Mouse (Mus musculus) forebrain, postnatal 0 days (tissue): ENCODE data around the gene Cln5. TPM values are rescaled to one million over a fixed set of nuclear protein-coding genes. Genes with fewer than 3 reads are reported as not detected.

Source experiments
- ATAC-seq: fragments of 200-750 bp; cut with Nextera tagmentation; 2 replicates; pipeline ENCODE4 v1.8.0; 2017; ENCODE audit warnings: mild to moderate bottlenecking, moderate library complexity
- DNase-seq: peaks from one replicate; pipeline ENCODE4 v3.0.0-alpha.2; 2015
- H3K27ac ChIP-seq: fragments of 300-500 bp; sonication (generic); 2 replicates; pipeline ENCODE4 v1.5.1; 2014; ENCODE audit warnings: low read depth, mild to moderate bottlenecking, antibody characterized with exemption, low read length, moderate library complexity, mixed read lengths
- H3K27me3 ChIP-seq: fragments of 300-500 bp; sonication (generic); 2 replicates; pipeline ENCODE4 v1.6.1; 2014; ENCODE audit warnings: mild to moderate bottlenecking, low read length, mixed read lengths; ENCODE audit not compliant: insufficient read depth
- H3K36me3 ChIP-seq: fragments of 300-500 bp; sonication (generic); 2 replicates; pipeline ENCODE4 v1.6.1; 2014; ENCODE audit warnings: mild to moderate bottlenecking, moderate library complexity; ENCODE audit not compliant: insufficient read depth
- H3K4me1 ChIP-seq: fragments of 300-500 bp; sonication (generic); 2 replicates; pipeline ENCODE4 v1.6.1; 2014; ENCODE audit warnings: antibody characterized with exemption; ENCODE audit not compliant: insufficient read depth
- H3K4me2 ChIP-seq: fragments of 300-500 bp; sonication (generic); 2 replicates; pipeline ENCODE4 v1.6.1; 2014; ENCODE audit warnings: low read depth, mild to moderate bottlenecking, moderate library complexity
- H3K4me3 ChIP-seq: fragments of 300-500 bp; sonication (generic); 2 replicates; pipeline ENCODE4 v1.5.1; 2014; ENCODE audit warnings: low read depth, low read length, mixed read lengths
- H3K9ac ChIP-seq: fragments of 300-500 bp; sonication (generic); 2 replicates; pipeline ENCODE4 v1.6.1; 2014; ENCODE audit warnings: mild to moderate bottlenecking
- H3K9me3 ChIP-seq: fragments of 300-500 bp; sonication (generic); 2 replicates; pipeline ENCODE4 v1.6.1; 2016; ENCODE audit warnings: low read length
- CTCF ChIP-seq: sonication (generic); IDR thresholded peaks from 2 replicates; pipeline ENCODE4 v1.5.1; 2016; ENCODE audit warnings: antibody characterized with exemption, control low read depth, low read depth
- WGBS: fragments of 180-500 bp; shearing (Covaris S2); extraction: QIAGEN DNeasy Blood & Tissue Kit; methylation state at CpG from one replicate; pipeline ENCODE4 v1.1.7; 2014; 5-methylcytosine and 5-hydroxymethylcytosine counted together
- polyA plus RNA-seq: library from polyadenylated mRNA; unstranded; fragments of >200 nt; fragmentation: Nextera tagmentation; extraction: Ambion mirVana; gene quantifications from 2 replicates; pipeline ENCODE4 v1.2.1, GENCODE M21; 2015
- total RNA-seq: library from RNA; depleted of rRNA; stranded (reverse); fragments of >200 nt; gene quantifications from 2 replicates; pipeline ENCODE4 v1.2.3, GENCODE M21; 2014; rRNA removed

Gene Cln5
- 7.6 and 8.8 TPM in 2 replicates for total RNA-seq
- 7.2 and 9.7 TPM in 2 replicates for polyA plus RNA-seq

- Histone ChIP-seq H3K36me3 (no peaks in the 10 kb centered on the region; the same call in 1 of the 2 replicates), H3K9ac (peak within 1 kb of the TSS; percentile 62), H3K9me3 (no peaks in the 10 kb centered on the region), H3K4me3 (peak within 1 kb of the TSS; percentile 76), H3K27me3 (no peaks in the 10 kb centered on the region), H3K27ac (peak within 1 kb of the TSS; percentile 66), H3K4me2 (peak within 1 kb of the TSS; percentile 89), H3K4me1 (no peaks in the 10 kb centered on the region)
- TF ChIP-seq CTCF: peak; percentile 65
- 1% methylated on average over 64 of the region's 65 CpGs for WGBS
- DNase-seq: peak; percentile 93
- peak; percentile 97 for ATAC-seq
Observed at GRCm38 (mm10) chr14:103069864-103070611, at the start of gene Cln5. TSS of gene Cln5 (plus strand) at chr14:103070216.

- H3K27ac ChIP-seq: no peak overlapping the region
- H3K4me1 ChIP-seq: no peaks in the 10 kb centered on the region
- no peaks in the 10 kb centered on the region for H3K9me3 ChIP-seq
- WGBS: 92% methylated on average over 2 of the region's 2 CpGs
- TF ChIP-seq CTCF: no peak
- H3K4me3 ChIP-seq: no peak overlapping the region
- DNase-seq (no peak), ATAC-seq (no peak)
- no peaks in the 10 kb centered on the region for H3K36me3 ChIP-seq
- no peaks in the 10 kb centered on the region for H3K27me3 ChIP-seq
- H3K9ac ChIP-seq: no peak overlapping the region
- no peak overlapping the region for H3K4me2 ChIP-seq
Observed at GRCm38 (mm10) chr14:103029203-103029602, 40.8 kb upstream of the Cln5 start.

- H3K4me2 ChIP-seq: no peak overlapping the region
- H3K27me3 ChIP-seq: no peaks in the 10 kb centered on the region
- H3K9me3 ChIP-seq: no peaks in the 10 kb centered on the region
- no peak overlapping the region for H3K27ac ChIP-seq
- H3K36me3 ChIP-seq: no peaks in the 10 kb centered on the region
- DNase-seq (no peak), ATAC-seq (no peak)
- no peak overlapping the region for H3K9ac ChIP-seq
- no peak overlapping the region for H3K4me3 ChIP-seq
- no peaks in the 10 kb centered on the region for H3K4me1 ChIP-seq
- no peak for TF ChIP-seq CTCF
- WGBS: 82% methylated on average over 10 of the region's 10 CpGs
Observed at GRCm38 (mm10) chr14:103033271-103033823, 36.7 kb upstream of the Cln5 start.

DNA sequence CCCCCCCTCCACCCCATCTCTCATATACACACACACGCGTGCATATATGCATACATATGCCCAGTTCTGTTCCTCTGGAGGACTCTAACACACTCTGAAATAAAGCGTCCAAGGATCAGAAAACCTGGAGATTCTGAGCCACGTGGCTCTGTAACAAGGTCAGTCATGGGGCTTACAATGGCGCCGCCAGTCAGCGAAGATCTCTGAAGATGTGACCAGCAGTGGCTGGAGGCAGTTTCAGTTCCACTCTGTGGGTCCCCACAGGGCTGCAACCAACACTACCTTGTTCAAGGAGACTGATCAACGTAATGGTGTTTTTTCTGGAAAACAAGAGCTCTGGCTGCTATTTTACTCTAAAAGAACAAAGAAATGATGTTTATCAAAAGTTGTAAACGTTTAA, 35.9 kb upstream of the Cln5 start:
- ATAC-seq (no peak), DNase-seq (no peak)
- Histone ChIP-seq H3K27ac (no peak overlapping the region), H3K4me2 (no peak overlapping the region), H3K4me1 (no peaks in the 10 kb centered on the region), H3K9ac (no peak overlapping the region), H3K9me3 (no peaks in the 10 kb centered on the region), H3K36me3 (no peaks in the 10 kb centered on the region), H3K27me3 (no peaks in the 10 kb centered on the region), H3K4me3 (no peak overlapping the region)
- 87% methylated on average over 9 of the region's 9 CpGs for WGBS
- no peak for TF ChIP-seq CTCF

GRCm38 (mm10) chr14:103037016-103037415, 33.0 kb upstream of the Cln5 start:
- no peak overlapping the region for H3K9ac ChIP-seq
- WGBS: 91% methylated on average over 3 of the region's 3 CpGs
- no peaks in the 10 kb centered on the region for H3K9me3 ChIP-seq
- H3K27me3 ChIP-seq: no peaks in the 10 kb centered on the region
- no peak overlapping the region for H3K4me3 ChIP-seq
- H3K4me1 ChIP-seq: no peaks in the 10 kb centered on the region
- no peaks in the 10 kb centered on the region for H3K36me3 ChIP-seq
- no peak for DNase-seq
- no peak overlapping the region for H3K4me2 ChIP-seq
- no peak overlapping the region for H3K27ac ChIP-seq
- no peak for ATAC-seq
- no peak for TF ChIP-seq CTCF

DNA sequence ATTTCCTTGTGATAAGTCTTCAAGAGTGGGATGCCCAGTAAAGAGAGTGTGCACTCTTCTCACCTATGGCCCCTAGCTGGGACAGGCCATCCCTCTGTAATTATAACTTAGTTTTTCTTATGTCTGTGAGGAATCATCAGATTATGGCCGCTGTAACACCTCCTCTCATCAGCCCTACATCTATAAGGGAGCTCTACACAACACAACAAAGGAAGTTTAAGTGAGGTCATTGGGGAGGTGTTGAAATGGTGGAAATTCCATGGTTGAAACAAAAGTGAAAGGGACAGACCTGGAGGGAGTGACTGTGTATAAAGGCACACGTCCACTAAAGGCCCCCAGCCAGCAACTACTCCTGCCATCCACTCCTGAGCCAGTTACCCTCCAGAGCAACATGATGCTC, 23.3 kb upstream of the Cln5 start, which contains the start of gene Acod1:
Acod1 (plus strand) TSS at position 301 of the 400 bp plus-strand sequence.
- Histone ChIP-seq H3K4me3 (no peak within 1 kb of the TSS), H3K27ac (no peak within 1 kb of the TSS), H3K4me2 (no peak within 1 kb of the TSS), H3K9ac (no peak within 1 kb of the TSS), H3K27me3 (no peaks in the 10 kb centered on the region), H3K36me3 (no peaks in the 10 kb centered on the region), H3K4me1 (no peaks in the 10 kb centered on the region), H3K9me3 (no peaks in the 10 kb centered on the region)
- no peak for TF ChIP-seq CTCF
- 89% methylated on average over 2 of the region's 2 CpGs for WGBS
- no peak for ATAC-seq
- DNase-seq: no peak
